8 mouse cellular contexts compared by ENCODE assay signal in genomic region chr11:67024867-67025477, GRCm38 (mm10). TPM values are rescaled to one million over a fixed set of nuclear protein-coding genes. Genes with fewer than 3 reads are reported as not detected.
A peak's percentile ranks its signal among the peaks of the same experiment; 100 is the strongest.
DNase-seq lines count a peak whose midpoint lies in the region; ATAC-seq lines count a peak whose summit lies in the region.

TSS of gene Tmem220 (plus strand) at chr11:67025154.

- H3K4me1 ChIP-seq in heart, embryonic 14.5 days (ENCODE audit: control insufficient read depth in 2 of 2, insufficient read depth in 2 of 2, low read length in 2 of 2): peaks cover 0 to 2% of the 10 kb centered on the region in 2 experiments; a peak in 2 of 4 replicates
- peaks cover 18% of the 10 kb centered on the region for H3K4me1 ChIP-seq in liver, embryonic 13.5 days (replicated peaks)
- H3K4me1 ChIP-seq in stomach, embryonic 16.5 days (ENCODE audit: control insufficient read depth, insufficient read depth, low read length): no peaks in the 10 kb centered on the region

- H3K4me3 ChIP-seq in heart, embryonic 14.5 days (ENCODE audit: control insufficient read depth in 1 of 2, insufficient read depth in 1 of 2, low read depth in 1 of 2, low read length in 2 of 2): peak within 1 kb of the TSS; percentile 42 to 67
- peak within 1 kb of the TSS; percentile 59 for H3K4me3 ChIP-seq in liver, embryonic 13.5 days (replicated peaks)
- H3K4me3 ChIP-seq in stomach, embryonic 16.5 days (replicated peaks; ENCODE audit: low read length): peak within 1 kb of the TSS; percentile 62

- peak; percentile 89 for DNase-seq in c-Kit-negative CD71-positive TER-119-positive erythroid progenitor cells, embryonic 14.5 days (ENCODE audit: low read depth, low spot score)
- peak; percentile 85 for DNase-seq in fibroblast of lung, adult 2 months (ENCODE audit: low read depth)
- DNase-seq in kidney, postnatal 14 days: peak; percentile 96
- peak; percentile 85 for DNase-seq in liver, embryonic 13.5 days
- peak; percentile 97 for DNase-seq in neural tube, embryonic 10.5 days (ENCODE audit: extremely low spot score, low spot score)

- H3K36me3 ChIP-seq in heart, embryonic 14.5 days (ENCODE audit: control insufficient read depth, insufficient read depth, low read length): no peaks in the 10 kb centered on the region
- no peaks in the 10 kb centered on the region for H3K36me3 ChIP-seq in liver, embryonic 13.5 days
- no peaks in the 10 kb centered on the region for H3K36me3 ChIP-seq in stomach, embryonic 16.5 days (ENCODE audit: control insufficient read depth, insufficient read depth, low read length)

- H3K4me2 ChIP-seq in heart, embryonic 14.5 days (ENCODE audit: low read length): peak within 1 kb of the TSS; percentile 60
- H3K4me2 ChIP-seq in liver, embryonic 13.5 days: peak within 1 kb of the TSS; percentile 79
- peak within 1 kb of the TSS; percentile 61 for H3K4me2 ChIP-seq in stomach, embryonic 16.5 days (ENCODE audit: low read depth, low read length)

- ATAC-seq in CD4-positive, CD25-positive, alpha-beta regulatory T cell, adult 4 months: peak; percentile 96
- ATAC-seq in heart, embryonic 14.5 days (ENCODE audit: insufficient number of reproducible peaks, insufficient read depth, low FRiP score, low read depth): peak; percentile 97
- peak; percentile 100 for ATAC-seq in liver, embryonic 13.5 days (ENCODE audit: low read depth)
- ATAC-seq in stomach, embryonic 16.5 days (ENCODE audit: insufficient read depth, low FRiP score): peak; percentile 97

- peak within 1 kb of the TSS; percentile 57 for H3K9ac ChIP-seq in heart, embryonic 14.5 days (ENCODE audit: low read length)
- peak within 1 kb of the TSS; percentile 70 for H3K9ac ChIP-seq in liver, embryonic 13.5 days
- H3K9ac ChIP-seq in stomach, embryonic 16.5 days (ENCODE audit: low read length): peak within 1 kb of the TSS; percentile 83

- no peaks in the 10 kb centered on the region for H3K27me3 ChIP-seq in heart, embryonic 14.5 days (ENCODE audit: control insufficient read depth, insufficient read depth, low read length)
- H3K27me3 ChIP-seq in liver, embryonic 13.5 days: peaks cover 12% of the 10 kb centered on the region
- no peaks in the 10 kb centered on the region for H3K27me3 ChIP-seq in stomach, embryonic 16.5 days (ENCODE audit: control insufficient read depth, insufficient read depth, low read length)

- H3K27ac ChIP-seq in heart, embryonic 14.5 days (replicated peaks in 1 of 2; ENCODE audit: control insufficient read depth in 1 of 2, insufficient read depth in 1 of 2, low read depth in 2 of 2, low read length in 2 of 2): 0 out of 4 replicates have a peak within 1 kb of the TSS, but pooled peaks of 1 of the 2 experiments have one; percentile 14
- no peak within 1 kb of the TSS for H3K27ac ChIP-seq in liver, embryonic 13.5 days
- 0 out of 2 replicates have a peak within 1 kb of the TSS, but pooled peaks have one; percentile 15 for H3K27ac ChIP-seq in stomach, embryonic 16.5 days (ENCODE audit: low read length)

- under 1% methylated on average over 35 of the region's 35 CpGs for WGBS in heart, embryonic 14.5 days
- WGBS in liver, embryonic 13.5 days (ENCODE audit: insufficient replicate concordance): 1% methylated on average over 35 of the region's 35 CpGs
- 2% methylated on average over 35 of the region's 35 CpGs for WGBS in stomach, embryonic 16.5 days

- H3K9me3 ChIP-seq in heart, embryonic 14.5 days (ENCODE audit: control insufficient read depth, low read length): no peaks in the 10 kb centered on the region
- H3K9me3 ChIP-seq in liver, embryonic 13.5 days (replicated peaks): no peaks in the 10 kb centered on the region
- H3K9me3 ChIP-seq in stomach, embryonic 16.5 days (replicated peaks; ENCODE audit: control insufficient read depth, low read length): no peaks in the 10 kb centered on the region

RNA-seq across cellular contexts. Expression of gene Tmem220, which starts in this region (rescaled TPM):
- 1 to 10 TPM; 1.6 to 1.9 TPM for polyA plus RNA-seq in CD4-positive, CD25-positive, alpha-beta regulatory T cell, adult 4 months (2017; shearing (Covaris generic))
- 1.7 and 2.5 TPM in 2 replicates for polyA plus RNA-seq in heart, embryonic 14.5 days (2014; fragmentation: Nextera tagmentation; extraction: Ambion mirVana)
- 1.5 and 2.0 TPM in 2 replicates for polyA plus RNA-seq in liver, embryonic 13.5 days (2015; fragmentation: Nextera tagmentation; extraction: Ambion mirVana)
- 1.8 and 3.6 TPM in 2 replicates for polyA plus RNA-seq in stomach, embryonic 16.5 days (2015; fragmentation: Nextera tagmentation; extraction: Ambion mirVana)
